ENCODE assay signal across 25 mouse cellular contexts in genomic region chr9:122459491-122459890, GRCm38 (mm10).
DNase-seq lines count a peak whose midpoint lies in the region; ATAC-seq lines count a peak whose summit lies in the region.
"Had no signal": no experiment of that assay in that cellular context is flagged by ENCODE, and none has a peak within 500 bp of the region (broad histone marks: within the 10 kb centered on the region; RNA-seq: fewer than 3 reads in every experiment).

No protein-coding gene starts in this region.

- peak; percentile 11 for DNase-seq in adrenal gland, adult 2 months
- DNase-seq in adrenal gland, postnatal 10 days: no peak
- DNase-seq in midbrain, embryonic 11.5 days (ENCODE audit: low spot score, missing footprints): peak; percentile 33
- DNase-seq in 3T3-L1 (ENCODE audit: low read depth, low spot score) (peak; percentile 60), NIH3T3 (ENCODE audit: low read depth) (peak; percentile 66), adipocyte (ENCODE audit: low spot score) (no peak)
- DNase-seq in frontal cortex, adult 2 months (ENCODE audit: extremely low spot score in 1 of 2, low spot score in 1 of 2): no peak
- DNase-seq: adrenal gland, adult 8-10 months; adrenal gland, postnatal 14 days; adrenal gland, postnatal 25 days; adrenal gland, postnatal 36 days; B cell, adult 2 months; cerebellum, adult 11 months; cerebellum, adult 11-12 months; cerebellum, adult 18-20 months; cerebellum, adult 2 months; cerebellum, adult 8-10 months; cerebellum, adult 9-10 months; cerebellum, adult 9-11 months had no signal

- no peak overlapping the region for H3K4me3 ChIP-seq in midbrain, embryonic 11.5 days (ENCODE audit: low read depth, low read length)
- no peak overlapping the region for H3K4me3 ChIP-seq in midbrain, embryonic 13.5 days (replicated peaks)

- H3K9ac ChIP-seq in midbrain, embryonic 11.5 days (ENCODE audit: low read length): no peak overlapping the region
- no peak overlapping the region for H3K9ac ChIP-seq in midbrain, embryonic 13.5 days (replicated peaks)

- no peak overlapping the region for H3K27ac ChIP-seq in midbrain, embryonic 11.5 days (ENCODE audit: low read depth, low read length)
- no peak overlapping the region for H3K27ac ChIP-seq in midbrain, embryonic 13.5 days

- WGBS in midbrain, embryonic 11.5 days: 88% methylated on average over 6 of the region's 6 CpGs
- WGBS in midbrain, embryonic 13.5 days: 87% methylated on average over 6 of the region's 6 CpGs

- no peaks in the 10 kb centered on the region for H3K27me3 ChIP-seq in midbrain, embryonic 11.5 days (ENCODE audit: control insufficient read depth, insufficient read depth, low read length)
- no peaks in the 10 kb centered on the region for H3K27me3 ChIP-seq in midbrain, embryonic 13.5 days
- H3K27me3 ChIP-seq: CH12.LX had no signal

- H3K9me3 ChIP-seq in midbrain, embryonic 11.5 days (ENCODE audit: control insufficient read depth, low read length): no peaks in the 10 kb centered on the region
- H3K9me3 ChIP-seq in midbrain, embryonic 13.5 days: no peaks in the 10 kb centered on the region
- H3K9me3 ChIP-seq: G1E had no signal

- H3K36me3 ChIP-seq in midbrain, embryonic 11.5 days (ENCODE audit: control insufficient read depth, insufficient read depth, low read length): no peaks in the 10 kb centered on the region
- H3K36me3 ChIP-seq in midbrain, embryonic 13.5 days: no peaks in the 10 kb centered on the region
- H3K36me3 ChIP-seq: G1E had no signal

- H3K4me1 ChIP-seq in midbrain, embryonic 11.5 days (ENCODE audit: control insufficient read depth, insufficient read depth, low read length): no peaks in the 10 kb centered on the region
- H3K4me1 ChIP-seq in midbrain, embryonic 13.5 days (replicated peaks): no peaks in the 10 kb centered on the region

- no peak for ATAC-seq in midbrain, embryonic 11.5 days (ENCODE audit: low FRiP score)
- ATAC-seq in midbrain, embryonic 13.5 days: no peak
- ATAC-seq: activated CD4-positive, CD25-positive, alpha-beta regulatory T cell, adult 4 months; CD4-positive, CD25-positive, alpha-beta regulatory T cell, adult 4 months; Patski had no signal

- H3K4me2 ChIP-seq in midbrain, embryonic 11.5 days: no peak overlapping the region
- no peak overlapping the region for H3K4me2 ChIP-seq in midbrain, embryonic 13.5 days (replicated peaks)

Comparison
In these comparisons a context has a peak if more than half of its experiments do, and no peak if none do; other contexts are left out.
1. DNase-seq: peak in adrenal gland, adult 2 months (single experiment), midbrain, embryonic 11.5 days (single experiment), 3T3-L1 (single experiment) and NIH3T3 (single experiment); none in adrenal gland, postnatal 10 days (single experiment), adipocyte (single experiment) and frontal cortex, adult 2 months (0 of 2).